Mouse (Mus musculus) CH12.LX (cell line): ENCODE results near the gene Ntn1. TPM values are rescaled to one million over a fixed set of nuclear protein-coding genes. Genes with fewer than 3 reads are reported as not detected.

ENCODE experiments used
- DNase-seq: peaks from one replicate; pipeline ENCODE4 v3.0.0-alpha.2; 2013; ENCODE audit errors: extremely low read depth
- H3K27ac ChIP-seq: 2 replicates; pipeline ENCODE4 v1.5.1; 2012; ENCODE audit warnings: low read depth, mild to moderate bottlenecking, control low read depth, moderate library complexity; ENCODE audit not compliant: insufficient read depth
- H3K27me3 ChIP-seq: replicated peaks from 2 replicates; pipeline ENCODE3; 2012; ENCODE audit warnings: inconsistent platforms
- H3K36me3 ChIP-seq, 2 experiments: replicated peaks in 1 of 2; 2 replicates each; pipeline versions ENCODE3 to v1.6.1; 2012; ENCODE audit warnings: inconsistent platforms in 1 of 2, low read length in 1 of 2, mild to moderate bottlenecking in 1 of 2, mixed read lengths in 1 of 2, moderate library complexity in 1 of 2; ENCODE audit not compliant: control insufficient read depth in 1 of 2, insufficient read depth in 1 of 2
- H3K4me1 ChIP-seq, 2 experiments: 2 replicates each; pipeline ENCODE4 v1.6.1; 2012; ENCODE audit warnings: inconsistent platforms in 1 of 2, moderate library complexity in 1 of 2; ENCODE audit not compliant: insufficient read depth in 2 of 2, control insufficient read depth in 1 of 2
- H3K4me2 ChIP-seq: 2 replicates; pipeline ENCODE4 v1.6.1; 2012; ENCODE audit warnings: low read depth, mild to moderate bottlenecking, control low read depth; ENCODE audit not compliant: poor library complexity, insufficient read depth, severe bottlenecking
- H3K4me3 ChIP-seq, 3 experiments: fragments of 150-350 bp in 1 of 3; sonication (generic) in 1 of 3; replicated peaks in 1 of 3; 2 replicates each; pipeline versions ENCODE3 to v1.5.1; 2011 to 2012; ENCODE audit warnings: low read depth in 2 of 3, low read length in 2 of 3, mild to moderate bottlenecking in 2 of 3, moderate library complexity in 2 of 3, control low read depth in 1 of 3, improper control_type of control experiment in 1 of 3, inconsistent platforms in 1 of 3, mixed read lengths in 1 of 3; ENCODE audit not compliant: poor library complexity in 1 of 3
- H3K79me2 ChIP-seq: replicated peaks from 2 replicates; pipeline ENCODE4 v1.6.1; 2012; ENCODE audit warnings: mild to moderate bottlenecking, moderate library complexity; ENCODE audit not compliant: control insufficient read depth, poor library complexity, insufficient read depth, severe bottlenecking; ENCODE audit errors: extremely low read depth
- H3K9ac ChIP-seq: 2 replicates; pipeline ENCODE4 v1.6.1; 2012; ENCODE audit warnings: low read depth, mild to moderate bottlenecking, control low read depth, moderate library complexity; ENCODE audit not compliant: insufficient read depth
- H3K9me3 ChIP-seq: replicated peaks from 2 replicates; pipeline ENCODE3; 2012; ENCODE audit warnings: low read length, inconsistent platforms, mixed read lengths
- CHD1 ChIP-seq: IDR thresholded peaks from 2 replicates; pipeline ENCODE4 v1.6.1; 2012; ENCODE audit warnings: low read depth, low read length, improper control_type of control experiment, inconsistent platforms
- CHD2 ChIP-seq: IDR thresholded peaks from 2 replicates; pipeline ENCODE4 v1.6.1; 2011; ENCODE audit warnings: low read length, improper control_type of control experiment
- E2F4 ChIP-seq: IDR thresholded peaks from 2 replicates; pipeline ENCODE4 v1.6.1; 2011; ENCODE audit warnings: low read depth, low read length, improper control_type of control experiment; ENCODE audit not compliant: insufficient replicate concordance
- EP300 ChIP-seq: IDR thresholded peaks from 2 replicates; pipeline ENCODE4 v1.6.1; 2011; ENCODE audit warnings: low read length, improper control_type of control experiment
- ETS1 ChIP-seq: conservative IDR thresholded peaks from 2 replicates; pipeline ENCODE4 v1.6.1; 2012; ENCODE audit warnings: low read depth, mild to moderate bottlenecking, inconsistent platforms, low read length, improper control_type of control experiment, moderate library complexity
- HCFC1 ChIP-seq: IDR thresholded peaks from 2 replicates; pipeline ENCODE4 v1.6.1; 2012; ENCODE audit warnings: low read depth, mild to moderate bottlenecking, inconsistent platforms, low read length, improper control_type of control experiment
- IRF4 ChIP-seq: IDR thresholded peaks from 2 replicates; pipeline ENCODE4 v1.6.1; 2014; ENCODE audit warnings: low read depth, mild to moderate bottlenecking, inconsistent platforms, low read length, improper control_type of control experiment
- JUN ChIP-seq: IDR thresholded peaks from 2 replicates; pipeline ENCODE4 v1.6.1; 2011; ENCODE audit warnings: low read depth, mild to moderate bottlenecking, low read length, improper control_type of control experiment, moderate library complexity; ENCODE audit not compliant: insufficient read depth
- JUND ChIP-seq: conservative IDR thresholded peaks from 2 replicates; pipeline ENCODE4 v1.6.1; 2011; ENCODE audit warnings: low read depth, low read length, improper control_type of control experiment
- MAFK ChIP-seq: IDR thresholded peaks from 2 replicates; pipeline ENCODE4 v1.6.1; 2011; ENCODE audit warnings: low read length, improper control_type of control experiment; ENCODE audit not compliant: insufficient replicate concordance
- MEF2A ChIP-seq: IDR thresholded peaks from 2 replicates; pipeline ENCODE4 v1.6.1; 2014; ENCODE audit warnings: low read depth, mild to moderate bottlenecking, inconsistent platforms, low read length, improper control_type of control experiment, borderline replicate concordance
- MXI1 ChIP-seq: IDR thresholded peaks from 2 replicates; pipeline ENCODE4 v1.6.1; 2011; ENCODE audit warnings: mild to moderate bottlenecking, low read depth, low read length, improper control_type of control experiment
- NELFE ChIP-seq: IDR thresholded peaks from 2 replicates; pipeline ENCODE4 v1.6.1; 2011; ENCODE audit warnings: low read depth, low read length, improper control_type of control experiment
- NRF1 ChIP-seq: IDR thresholded peaks from 2 replicates; pipeline ENCODE4 v1.6.1; 2014; ENCODE audit warnings: low read depth, mild to moderate bottlenecking, inconsistent platforms, low read length, improper control_type of control experiment, moderate library complexity
- RCOR1 ChIP-seq: conservative IDR thresholded peaks from 2 replicates; pipeline ENCODE4 v1.6.1; 2012; ENCODE audit warnings: low read depth, mild to moderate bottlenecking, inconsistent platforms, low read length, improper control_type of control experiment
- SIN3A ChIP-seq: IDR thresholded peaks from 2 replicates; pipeline ENCODE4 v1.6.1; 2012; ENCODE audit warnings: low read length, improper control_type of control experiment, inconsistent platforms
- SMC3 ChIP-seq: IDR thresholded peaks from 2 replicates; pipeline ENCODE4 v1.6.1; 2011; ENCODE audit warnings: low read depth, low read length, improper control_type of control experiment
- UBTF ChIP-seq: IDR thresholded peaks from 2 replicates; pipeline ENCODE4 v1.6.1; 2012; ENCODE audit warnings: low read depth, mild to moderate bottlenecking, inconsistent platforms, low read length, improper control_type of control experiment, moderate library complexity
- USF1 ChIP-seq: IDR thresholded peaks from 2 replicates; pipeline ENCODE4 v1.6.1; 2014; ENCODE audit warnings: low read depth, mild to moderate bottlenecking, inconsistent platforms, low read length, improper control_type of control experiment
- ZC3H11A ChIP-seq: IDR thresholded peaks from 2 replicates; pipeline ENCODE4 v1.6.1; 2012; ENCODE audit warnings: low read depth, mild to moderate bottlenecking, inconsistent platforms, low read length, improper control_type of control experiment
- dilution Hi-C: fragments of 300-500 bp; cut with MboI; formaldehyde crosslinking; loops from 2 replicates; pipeline ENCODE4 v1.14.3; 2020; ENCODE audit warnings: low sequenced_read_pairs; ENCODE audit not compliant: extremely low pct_unique_long_range_greater_than_20kb, extremely low pct_ligation_motif_present
- in situ Hi-C: fragments of 300-500 bp; cut with MboI; formaldehyde crosslinking; loops from 3 replicates; pipeline ENCODE4 v1.14.3; 2019; ENCODE audit warnings: low sequenced_read_pairs, low pct_ligation_motif_present, low pct_unique_long_range_greater_than_20kb, mixed read lengths
- polyA plus RNA-seq: library from polyadenylated mRNA; unstranded; fragments of >175 nt; gene quantifications from 2 replicates; pipeline ENCODE4 v1.2.1, GENCODE M21; 2012; ENCODE audit warnings: low read depth; ENCODE audit not compliant: insufficient read length
- total RNA-seq, 2 experiments: library from RNA; depleted of rRNA; stranded (reverse); fragments of 300-350 nt in 1 of 2; fragments of >200 nt in 1 of 2; gene quantifications; 2 replicates each; pipeline ENCODE4 v1.2.3; 2012 to 2014

Ntn1 gene
- total and polyA plus RNA-seq, 3 experiments: 0.54 to 1.2 (median 0.59) TPM

- dilution Hi-C loops: no loop called here
- Histone ChIP-seq H3K36me3 (no peaks in the 10 kb centered on the region), H3K4me3 (no peak overlapping the region), H3K9me3 (no peaks in the 10 kb centered on the region), H3K4me1 (no peaks in the 10 kb centered on the region; a peak in 1 of 4 replicates), H3K4me2 (no peak overlapping the region), H3K27me3 (no peaks in the 10 kb centered on the region), H3K79me2 (no peaks in the 10 kb centered on the region), H3K9ac (no peak overlapping the region), H3K27ac (no peak overlapping the region)
- in situ Hi-C loops: loop anchor here (5.0 kb wide), 1 partner anchor 180 kb away; the partner anchor contains the start of gene Ntn1
- TF ChIP-seq E2F4 (no peak), EP300 (no peak), NRF1 (no peak), CHD1 (no peak), MAFK (no peak), CHD2 (no peak), ETS1 (no peak), ZC3H11A (no peak), RCOR1 (no peak), SMC3 (no peak), MXI1 (no peak), UBTF (no peak), IRF4 (no peak), JUN (no peak), NELFE (no peak), HCFC1 (no peak), SIN3A (no peak), MEF2A (no peak)
- no peak for DNase-seq
These were observed 178.4 kb downstream of the Ntn1 start for GRCm38 (mm10) chr11:68222209-68222608.

- Histone ChIP-seq H3K36me3 (no peaks in the 10 kb centered on the region), H3K4me1 (peaks cover 0 to 8% of the 10 kb centered on the region in 2 experiments; a peak in 2 of 4 replicates), H3K27ac (no peak overlapping the region), H3K4me3 (no peak overlapping the region), H3K9ac (no peak overlapping the region), H3K79me2 (no peaks in the 10 kb centered on the region), H3K27me3 (no peaks in the 10 kb centered on the region), H3K9me3 (no peaks in the 10 kb centered on the region), H3K4me2 (no peak overlapping the region)
- DNase-seq: no peak
- in situ Hi-C loops (loop anchor here (5.0 kb wide), 1 partner anchor 182 kb away; the partner anchor contains the start of gene Ntn1), dilution Hi-C loops (no loop called here)
- no peak for TF ChIP-seq JUND
- no peak for TF ChIP-seq USF1
- TF ChIP-seq ZC3H11A: no peak
- TF ChIP-seq, all 38 proteins: peak for 0
These were observed 179.9 kb downstream of the Ntn1 start for GRCm38 (mm10) chr11:68220733-68221132.
